Mouse (Mus musculus) c-Kit-negative CD71-positive TER-119-positive erythroid progenitor cells, embryonic 14.5 days (primary cell): ENCODE measurements around the gene Cct6b.

Experiments
- DNase-seq: peaks from one replicate; pipeline ENCODE4 v3.0.0-alpha.2; 2013; ENCODE audit warnings: low read depth, low spot score

The Cct6b gene

GRCm38 (mm10) chr11:82763742-82764437 is at the start of gene Cct6b, which contains the start of gene Zfp830:
TSS of gene Cct6b (minus strand) at chr11:82764321.
TSS of gene Zfp830 (plus strand) at chr11:82764345.
- DNase-seq, result peak; percentile 90

DNA sequence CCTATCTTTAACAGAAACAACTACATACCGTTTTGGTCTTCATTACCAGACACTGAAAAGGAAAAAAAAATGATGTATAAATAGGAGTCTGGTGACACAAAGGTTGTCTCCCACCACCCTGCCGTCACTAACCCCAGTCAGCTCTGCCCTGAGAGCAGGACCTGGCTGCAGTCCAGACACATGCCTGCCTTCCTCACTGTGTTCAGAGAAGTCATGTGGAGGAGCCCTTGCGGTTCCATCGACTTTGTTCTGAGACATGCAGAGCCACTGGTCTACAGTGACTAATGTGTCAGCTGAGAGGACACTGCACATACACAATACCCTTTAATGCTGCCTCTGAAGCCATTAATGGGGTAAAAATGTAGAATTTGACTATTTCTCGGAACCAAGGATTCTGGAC is 44.4 kb upstream of the Cct6b start:
- no peak for DNase-seq

DNA sequence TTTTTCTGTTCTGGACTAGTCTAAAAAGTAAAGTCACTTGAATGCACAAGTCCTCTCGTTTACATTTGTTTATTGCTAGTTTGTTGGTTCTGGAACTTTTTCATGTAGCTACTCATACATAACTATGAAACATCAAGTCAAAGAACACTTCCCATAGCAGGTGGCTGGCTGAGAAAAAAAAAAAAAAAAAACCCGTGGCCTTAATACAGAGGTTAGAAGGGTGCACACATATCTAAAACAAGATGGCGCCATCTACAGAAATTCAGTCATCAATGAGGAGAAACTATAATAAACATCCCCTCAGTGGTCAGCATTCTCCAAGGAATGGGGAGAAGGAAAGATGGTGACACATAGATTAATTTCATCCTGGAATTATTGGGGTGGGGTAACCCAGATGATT is 43.2 kb upstream of the Cct6b start:
- DNase-seq, result no peak

- DNase-seq, result no peak
Measured at GRCm38 (mm10) chr11:82806656-82807055, 42.5 kb upstream of the Cct6b start.

DNA sequence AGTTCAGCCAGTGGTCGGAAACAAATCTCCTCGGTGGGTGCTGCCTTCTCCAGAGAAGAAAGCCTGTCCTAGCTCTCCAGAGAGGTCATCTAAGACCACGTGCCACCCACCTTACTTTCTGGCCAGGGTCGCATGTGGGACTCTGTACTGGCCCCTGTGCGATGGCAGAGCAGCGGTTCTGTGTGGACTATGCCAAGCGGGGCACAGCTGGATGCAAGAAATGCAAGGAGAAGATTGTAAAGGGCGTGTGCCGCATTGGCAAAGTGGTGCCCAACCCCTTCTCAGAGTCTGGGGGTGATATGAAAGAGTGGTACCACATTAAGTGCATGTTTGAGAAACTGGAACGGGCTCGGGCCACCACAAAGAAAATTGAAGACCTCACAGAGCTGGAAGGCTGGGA is 19.3 kb upstream of the Cct6b start:
- no peak for DNase-seq

DNA sequence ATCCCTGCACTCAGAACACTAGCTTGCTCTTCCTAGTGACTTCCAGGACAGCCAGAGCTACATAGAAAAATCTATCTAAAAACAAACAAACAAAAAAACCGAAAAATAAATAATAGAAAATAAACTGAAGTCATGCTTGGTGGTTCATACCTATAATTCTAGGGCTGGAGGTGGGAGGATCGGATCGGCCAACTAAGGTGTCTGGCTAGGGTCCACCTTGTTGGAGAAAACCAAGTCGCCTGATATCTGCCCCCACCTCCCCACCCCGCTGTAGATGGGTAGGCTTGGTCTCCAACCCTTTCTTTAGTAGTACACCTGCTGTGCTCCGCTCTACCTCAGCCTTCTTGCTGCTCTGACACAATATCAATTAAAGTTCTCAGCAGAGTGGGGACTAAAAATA is 18.1 kb upstream of the Cct6b start:
- DNase-seq, result no peak

- DNase-seq, result peak; percentile 74
Measured at GRCm38 (mm10) chr11:82780983-82781903, 17.1 kb upstream of the Cct6b start, which contains the start of gene Lig3. TSS of gene Lig3 (plus strand) at chr11:82781108.

DNA sequence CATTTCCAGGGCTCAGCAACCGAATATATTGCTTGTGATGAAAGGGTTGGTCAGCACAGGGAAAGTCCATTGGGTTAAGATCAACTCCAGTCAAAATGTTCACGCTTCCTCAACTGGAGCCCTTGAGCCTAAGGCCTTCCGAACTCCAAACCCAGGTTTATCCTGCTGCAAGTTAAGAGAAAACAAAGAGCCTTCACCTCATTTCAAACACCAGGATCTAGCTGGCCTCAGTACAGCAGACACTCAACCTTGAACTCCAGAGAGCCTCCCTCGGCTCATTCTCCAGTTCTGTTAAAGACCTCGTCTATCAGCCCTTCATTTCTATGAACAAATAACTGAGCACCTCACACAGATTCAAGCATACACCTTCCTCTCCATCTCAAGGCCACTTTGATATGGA is 16.0 kb upstream of the Cct6b start:
- DNase-seq, result no peak

DNA sequence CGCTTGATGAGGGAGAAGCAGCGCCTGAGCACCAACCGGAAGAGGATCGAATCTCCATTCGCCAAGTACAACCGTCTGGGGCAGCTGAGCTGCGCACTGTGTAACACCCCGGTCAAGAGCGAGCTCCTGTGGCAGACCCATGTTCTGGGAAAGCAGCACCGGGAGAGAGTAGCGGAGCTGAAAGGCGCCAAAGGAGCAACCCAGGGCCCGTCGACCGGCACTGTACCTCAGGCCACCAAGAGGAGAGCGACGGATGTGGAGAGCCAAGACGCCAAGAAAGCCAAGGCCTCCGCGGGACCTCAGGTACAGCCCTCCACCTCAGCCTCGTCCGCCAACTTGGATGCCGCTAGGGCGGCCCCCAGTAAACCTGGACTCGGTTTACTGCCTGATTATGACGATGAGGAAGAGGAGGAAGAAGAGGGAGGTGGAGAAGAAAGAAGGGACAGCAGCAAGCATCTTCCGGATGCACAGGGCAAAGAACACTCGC is 360 bp upstream of the Cct6b start:
- no peak for DNase-seq

DNA sequence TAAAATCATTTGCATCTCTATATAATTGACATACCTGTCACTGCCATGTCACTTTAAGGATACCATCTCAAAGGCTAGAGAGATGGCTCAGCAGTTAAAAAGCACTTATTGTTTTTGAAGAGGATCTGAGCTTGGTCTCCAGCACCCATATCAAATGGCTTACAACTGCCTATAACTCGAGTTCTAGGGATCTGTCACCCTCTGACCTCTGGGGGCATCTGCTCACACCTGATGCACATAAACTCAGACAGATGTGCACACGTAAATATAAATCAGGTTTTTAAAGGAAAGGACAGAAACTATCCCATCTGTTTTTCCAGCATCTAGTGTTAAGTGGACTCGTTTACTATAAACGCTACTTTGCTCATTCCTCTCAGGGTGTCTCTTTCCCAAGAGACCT is 860 bp downstream of the Cct6b start:
- no peak for DNase-seq

DNA sequence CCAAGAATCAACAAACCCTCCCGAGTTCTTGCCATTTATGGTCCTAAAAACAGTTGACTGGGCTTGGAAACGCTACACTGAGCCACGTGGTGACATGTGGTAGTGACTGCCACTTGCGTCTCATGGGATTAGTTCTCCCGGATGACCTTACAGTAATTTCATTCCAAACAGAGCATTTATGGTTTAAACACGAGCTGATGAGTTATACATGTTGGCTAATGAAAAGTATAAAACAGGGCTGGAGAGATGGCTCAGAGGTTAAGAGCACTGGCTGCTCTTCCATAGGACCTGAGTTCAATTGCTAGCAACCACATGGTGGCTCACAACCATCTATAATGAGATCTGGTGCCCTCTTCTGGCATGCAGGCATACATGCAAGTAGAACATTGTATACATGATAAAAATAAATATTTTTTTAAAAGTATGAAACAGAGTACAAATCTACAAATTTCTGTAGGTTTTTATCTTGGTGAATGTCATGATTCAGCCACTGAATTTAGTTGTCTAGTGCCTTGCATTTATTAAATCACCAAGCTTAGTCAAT is 1.8 kb downstream of the Cct6b start:
- no peak for DNase-seq

DNA sequence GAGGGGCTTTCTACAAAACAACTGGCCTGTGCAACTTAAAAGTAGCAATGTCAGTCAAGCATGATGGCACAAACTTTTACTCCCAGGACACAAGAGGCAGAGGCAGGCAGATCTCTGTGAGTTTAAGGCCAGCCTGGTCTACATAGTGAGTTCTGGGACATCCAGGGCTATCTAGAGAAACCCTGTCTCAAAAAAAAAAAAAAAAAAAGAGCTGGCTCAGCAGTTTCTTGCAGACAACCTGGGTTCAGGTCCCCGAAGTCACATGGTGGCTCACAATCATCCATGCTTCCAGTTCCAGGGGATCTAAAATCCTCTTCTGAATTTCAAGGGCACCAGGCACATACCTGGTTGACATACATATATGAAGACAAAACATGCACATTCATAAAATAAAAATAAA is 8.2 kb downstream of the Cct6b start:
- no peak for DNase-seq

GRCm38 (mm10) chr11:82752349-82753115 is 11.6 kb downstream of the Cct6b start:
- no peak for DNase-seq

DNA sequence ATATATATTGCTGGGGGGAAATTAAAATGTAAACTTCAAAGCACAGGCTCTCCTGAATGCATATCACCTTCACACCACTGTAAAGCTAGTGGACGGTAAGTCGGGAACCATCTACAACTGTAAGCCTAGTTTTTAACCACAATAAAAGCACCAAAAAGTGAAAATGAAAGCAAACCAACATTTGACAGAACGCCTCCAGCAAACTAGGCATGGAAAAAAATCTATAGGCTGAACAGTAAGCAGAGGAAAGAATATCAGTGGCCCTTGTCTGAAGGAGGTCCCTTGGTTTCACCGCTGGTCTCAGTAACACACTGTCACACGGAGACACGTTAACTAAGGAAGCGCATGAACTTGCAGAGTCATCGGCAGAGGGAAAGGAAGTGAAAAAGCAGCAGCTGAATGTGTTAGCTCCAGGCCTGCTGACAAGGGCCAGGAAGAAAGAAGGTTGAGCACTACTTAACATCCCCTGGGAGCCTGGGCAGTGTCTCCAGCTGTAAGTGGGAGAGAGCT is 17.2 kb downstream of the Cct6b start:
- no peak for DNase-seq

DNA sequence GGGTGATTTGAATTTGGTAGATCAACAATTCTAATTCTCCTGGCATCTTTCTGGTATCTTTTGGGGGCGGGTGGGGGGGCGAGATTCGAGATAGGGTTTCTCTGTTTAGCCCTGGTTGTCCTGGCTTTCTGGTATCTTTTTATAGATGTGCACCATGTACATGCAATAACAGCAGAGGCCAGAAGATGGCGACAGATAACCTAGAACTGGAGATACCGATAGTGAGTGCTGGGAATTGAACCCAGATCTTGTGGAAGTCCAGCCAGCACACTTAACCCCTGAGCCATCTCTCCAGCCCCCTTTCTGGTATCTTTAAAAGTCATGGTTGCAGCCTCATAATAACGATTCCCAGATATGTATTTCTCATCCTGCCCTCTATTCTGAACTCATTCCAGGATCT is 18.0 kb downstream of the Cct6b start:
- peak; percentile 53 for DNase-seq

GRCm38 (mm10) chr11:82739006-82739405 is 25.1 kb downstream of the Cct6b start:
- no peak for DNase-seq

GRCm38 (mm10) chr11:82734227-82734626 is 29.9 kb downstream of the Cct6b start:
- DNase-seq, result no peak

DNA sequence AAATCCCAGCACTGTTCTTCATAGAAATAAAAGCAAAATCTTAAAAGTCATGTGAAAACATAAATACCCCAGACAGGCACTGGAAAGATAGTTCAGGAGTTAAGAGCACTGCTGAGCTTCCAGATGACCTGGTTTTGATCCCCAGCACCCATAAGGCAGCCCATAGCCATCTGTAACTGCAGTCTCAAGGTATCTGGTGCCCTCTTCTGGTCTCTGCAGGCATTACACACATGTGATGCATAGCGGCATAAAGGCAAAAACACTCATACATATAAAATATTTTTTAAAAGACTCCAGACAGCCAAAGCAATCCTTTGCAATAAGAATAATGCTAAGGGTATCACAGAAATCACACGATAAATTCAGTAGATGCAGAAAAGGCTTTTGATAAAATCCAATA is 37.3 kb downstream of the Cct6b start:
- DNase-seq, result no peak

DNA sequence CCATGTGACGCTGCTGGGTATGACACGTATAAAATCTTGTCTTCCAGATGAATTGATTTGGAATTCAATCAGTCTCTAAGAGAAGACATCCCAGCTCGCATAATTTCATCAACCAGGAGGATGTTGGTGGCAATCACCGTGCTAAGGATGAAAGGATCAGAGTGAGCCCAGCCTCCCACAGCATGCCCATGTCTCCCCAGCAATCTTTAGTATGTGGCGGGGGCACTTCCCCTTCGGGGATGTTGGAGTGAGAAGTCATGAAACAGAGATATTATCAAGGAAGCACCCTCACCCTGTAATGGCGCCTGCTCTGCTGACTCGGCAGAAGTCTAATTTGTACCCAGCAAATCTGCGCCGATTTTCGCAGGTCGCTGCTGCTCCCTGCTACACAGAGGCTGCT is 44.8 kb downstream of the Cct6b start:
- no peak for DNase-seq

DNA sequence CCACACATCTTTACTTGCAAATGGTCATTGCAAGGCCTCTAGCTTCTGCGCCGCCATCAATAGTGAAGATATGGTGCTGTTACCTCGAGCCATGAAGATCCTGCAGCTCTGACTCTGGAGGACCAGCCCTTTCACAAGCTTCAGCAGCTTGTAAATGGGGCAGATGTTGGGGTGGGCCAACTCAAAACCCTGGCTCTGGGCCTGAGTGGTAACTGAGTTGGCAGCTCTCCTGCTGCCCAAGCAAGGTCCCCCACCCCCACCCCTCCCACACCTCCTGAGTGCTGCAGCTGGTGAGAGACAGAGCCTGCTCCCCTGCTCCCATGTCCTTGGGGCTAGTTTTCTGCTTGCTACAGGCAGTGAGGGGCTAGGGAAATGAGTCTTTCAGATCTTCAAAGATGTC is 51.4 kb downstream of the Cct6b start:
- no peak for DNase-seq

DNA sequence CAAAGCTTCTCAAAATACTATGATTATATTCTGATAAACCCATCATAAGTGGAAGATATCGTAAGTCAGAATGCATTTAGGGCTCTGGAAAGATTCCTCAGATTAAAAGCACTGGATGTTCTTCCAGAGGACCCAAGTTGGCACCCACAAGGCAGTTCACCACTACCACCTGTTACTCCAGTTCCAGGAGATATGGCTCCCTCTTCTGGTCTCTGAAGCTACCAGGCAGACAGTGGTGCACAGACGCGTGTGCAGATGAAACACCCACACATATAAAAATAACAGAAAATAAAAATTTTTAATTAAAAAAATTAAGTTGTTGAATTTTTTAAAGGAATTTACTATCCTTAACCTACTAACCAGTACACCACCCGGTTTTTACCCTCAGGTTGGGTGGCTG is 55.2 kb downstream of the Cct6b start:
- no peak for DNase-seq
